Mouse (Mus musculus) liver, embryonic 16.5 days (tissue): ENCODE results near the gene Gm12830. TPM values are rescaled to one million over a fixed set of nuclear protein-coding genes. Genes with fewer than 3 reads are reported as not detected.

Experiments used
- ATAC-seq: fragments of 200-750 bp; cut with Nextera tagmentation; 2 replicates; pipeline ENCODE4 v1.8.0; 2017; ENCODE audit warnings: low read depth, mild to moderate bottlenecking, moderate number of reproducible peaks, moderate library complexity
- H3K27ac ChIP-seq: fragments of 300-500 bp; sonication (generic); 2 replicates; pipeline ENCODE4 v1.5.1; 2014; ENCODE audit warnings: mild to moderate bottlenecking, low read length
- H3K27me3 ChIP-seq: fragments of 300-500 bp; sonication (generic); 2 replicates; pipeline ENCODE4 v1.6.1; 2014; ENCODE audit warnings: low read depth, low read length, mixed read lengths; ENCODE audit not compliant: control insufficient read depth, insufficient read depth
- H3K36me3 ChIP-seq: fragments of 300-500 bp; sonication (generic); 2 replicates; pipeline ENCODE4 v1.6.1; 2014; ENCODE audit warnings: mild to moderate bottlenecking; ENCODE audit not compliant: control insufficient read depth, insufficient read depth
- H3K4me1 ChIP-seq: fragments of 300-500 bp; sonication (generic); 2 replicates; pipeline ENCODE4 v1.6.1; 2014; ENCODE audit warnings: low read depth, low read length, mixed read lengths; ENCODE audit not compliant: control insufficient read depth
- H3K4me2 ChIP-seq: fragments of 300-500 bp; sonication (generic); 2 replicates; pipeline ENCODE4 v1.6.1; 2014; ENCODE audit warnings: low read depth, low read length, mixed read lengths
- H3K4me3 ChIP-seq: fragments of 300-500 bp; sonication (generic); 2 replicates; pipeline ENCODE4 v1.5.1; 2014; ENCODE audit warnings: low read depth, mild to moderate bottlenecking, low read length
- H3K9ac ChIP-seq: fragments of 300-500 bp; sonication (generic); 2 replicates; pipeline ENCODE4 v1.6.1; 2014; ENCODE audit warnings: low read depth, low read length
- H3K9me3 ChIP-seq: fragments of 300-500 bp; sonication (generic); replicated peaks from 2 replicates; pipeline ENCODE4 v1.6.1; 2016; ENCODE audit warnings: low read length; ENCODE audit not compliant: control insufficient read depth
- WGBS: fragments of 180-500 bp; shearing (Covaris S2); extraction: QIAGEN DNeasy Blood & Tissue Kit; methylation state at CpG from one replicate; pipeline ENCODE4 v1.1.7; 2014; ENCODE audit not compliant: insufficient replicate concordance; 5-methylcytosine and 5-hydroxymethylcytosine counted together
- polyA plus RNA-seq: library from polyadenylated mRNA; unstranded; fragments of >200 nt; fragmentation: Nextera tagmentation; extraction: Ambion mirVana; gene quantifications from 2 replicates; pipeline ENCODE4 v1.2.1, GENCODE M21; 2015

The Gm12830 gene
- polyA plus RNA-seq, 1 experiment from 2014 or later: not detected

DNA sequence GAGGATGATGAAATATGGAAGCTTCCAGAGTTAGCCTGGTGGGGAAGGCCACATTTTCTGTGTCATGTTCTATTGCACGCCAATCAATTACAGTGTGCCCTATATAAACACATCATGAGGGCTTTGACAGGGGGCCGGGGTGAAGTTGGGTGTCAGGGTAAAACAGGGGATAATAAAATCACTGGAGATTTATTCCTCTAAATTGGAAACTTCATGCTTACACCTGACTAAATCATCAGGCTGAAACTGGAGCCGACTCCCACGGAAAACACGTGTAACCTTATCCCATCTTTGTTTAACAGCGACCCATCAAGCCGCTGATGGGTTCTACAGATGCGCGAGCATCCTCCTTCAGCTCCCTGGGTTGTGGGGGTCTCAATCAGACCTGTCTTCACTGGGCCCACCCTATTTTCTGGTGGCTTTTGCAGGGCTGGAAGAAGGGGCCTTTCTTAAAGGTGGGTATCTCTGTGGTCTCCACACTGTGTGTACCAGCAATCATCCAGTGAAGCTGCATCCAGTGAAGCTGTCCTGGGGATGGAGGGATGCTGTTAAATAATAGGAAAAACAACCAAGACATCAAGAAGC lies 19.9 kb downstream of the Gm12830 start:
- ATAC-seq: no peak
- Histone ChIP-seq H3K9ac (no peak overlapping the region), H3K27me3 (peaks cover 40% of the 10 kb centered on the region)

GRCm38 (mm10) chr4:114842376-114842960 lies 20.9 kb downstream of the Gm12830 start:
- no peak overlapping the region for H3K27ac ChIP-seq
- no peak for ATAC-seq
- 7% methylated on average over 9 of the region's 11 CpGs for WGBS
- H3K27me3 ChIP-seq: peaks cover 40% of the 10 kb centered on the region
- H3K36me3 ChIP-seq: no peaks in the 10 kb centered on the region
- no peak overlapping the region for H3K9ac ChIP-seq
- no peak overlapping the region for H3K4me2 ChIP-seq
- no peaks in the 10 kb centered on the region for H3K4me1 ChIP-seq
- H3K9me3 ChIP-seq: no peaks in the 10 kb centered on the region
- no peak overlapping the region for H3K4me3 ChIP-seq

More for the DNA sequence above, 19.9 kb downstream of the Gm12830 start:
- Histone ChIP-seq H3K4me2 (no peak overlapping the region), H3K4me1 (no peaks in the 10 kb centered on the region), H3K9me3 (no peaks in the 10 kb centered on the region), H3K4me3 (no peak overlapping the region), H3K27ac (no peak overlapping the region), H3K36me3 (no peaks in the 10 kb centered on the region)
- 49% methylated on average over 9 of the region's 9 CpGs for WGBS

DNA sequence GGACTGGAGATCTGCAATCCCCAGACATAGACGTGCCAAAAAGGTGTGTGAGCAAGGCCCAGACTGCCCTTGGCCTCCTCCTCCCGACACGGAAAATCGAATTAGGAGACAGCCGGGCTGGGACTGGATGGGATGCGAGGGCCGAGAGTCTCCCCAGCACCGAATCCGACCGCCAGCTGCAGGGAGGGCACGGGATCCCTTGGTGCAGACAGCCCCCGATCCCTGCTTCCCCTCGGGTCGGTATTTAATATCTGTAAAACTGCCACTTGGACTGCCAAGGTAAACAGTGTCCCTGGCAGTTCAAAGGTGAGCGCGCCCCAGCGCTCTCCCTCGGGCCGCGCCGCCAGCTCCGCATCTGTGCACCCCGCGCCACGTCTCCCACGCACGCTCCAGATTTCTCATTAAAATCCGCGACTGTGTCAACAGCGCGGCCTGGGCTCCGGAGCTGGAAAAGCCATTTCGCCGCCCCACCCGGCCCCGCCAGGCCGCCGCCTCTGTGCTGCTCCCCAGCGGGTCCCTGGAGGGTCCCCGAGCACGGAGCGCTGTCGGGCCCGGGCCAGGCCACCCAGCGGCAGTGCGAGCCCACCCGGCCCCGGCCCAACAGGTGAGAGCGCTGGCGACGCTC lies 21.7 kb downstream of the Gm12830 start:
- peak; percentile 58 for ATAC-seq
- Histone ChIP-seq H3K9me3 (no peaks in the 10 kb centered on the region), H3K36me3 (no peaks in the 10 kb centered on the region), H3K9ac (no peak overlapping the region), H3K4me2 (peak overlapping the region; percentile 39), H3K27me3 (peaks cover 40% of the 10 kb centered on the region), H3K4me3 (peak overlapping the region; percentile 33), H3K27ac (no peak overlapping the region), H3K4me1 (no peaks in the 10 kb centered on the region)
- 2% methylated on average over 51 of the region's 51 CpGs for WGBS

DNA sequence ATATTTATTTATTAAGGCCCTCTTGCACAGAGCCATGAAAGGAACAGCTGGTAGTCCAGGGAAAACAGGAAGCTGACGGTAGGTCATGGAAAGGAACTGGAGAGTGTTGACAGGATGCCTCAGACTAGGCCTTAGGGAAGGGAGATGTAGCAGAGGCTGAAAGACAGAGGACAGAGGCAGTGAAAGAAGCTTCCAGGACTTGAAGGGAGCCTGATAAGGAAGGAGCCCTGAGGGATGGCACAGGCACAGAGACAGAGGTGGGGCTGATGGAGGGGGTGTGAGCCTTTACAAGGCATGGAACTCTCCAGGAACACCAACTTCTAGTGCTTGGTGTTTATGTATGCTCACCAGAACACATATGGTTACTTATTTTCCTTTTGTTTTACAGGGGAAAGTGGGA lies 23.1 kb downstream of the Gm12830 start:
- H3K9me3 ChIP-seq: no peaks in the 10 kb centered on the region
- no peak overlapping the region for H3K27ac ChIP-seq
- 26% methylated on average over 1 of the region's 1 CpGs for WGBS
- no peaks in the 10 kb centered on the region for H3K36me3 ChIP-seq
- no peak overlapping the region for H3K9ac ChIP-seq
- no peaks in the 10 kb centered on the region for H3K4me1 ChIP-seq
- no peak overlapping the region for H3K4me2 ChIP-seq
- no peak overlapping the region for H3K4me3 ChIP-seq
- peaks cover 40% of the 10 kb centered on the region for H3K27me3 ChIP-seq
- ATAC-seq: no peak

DNA sequence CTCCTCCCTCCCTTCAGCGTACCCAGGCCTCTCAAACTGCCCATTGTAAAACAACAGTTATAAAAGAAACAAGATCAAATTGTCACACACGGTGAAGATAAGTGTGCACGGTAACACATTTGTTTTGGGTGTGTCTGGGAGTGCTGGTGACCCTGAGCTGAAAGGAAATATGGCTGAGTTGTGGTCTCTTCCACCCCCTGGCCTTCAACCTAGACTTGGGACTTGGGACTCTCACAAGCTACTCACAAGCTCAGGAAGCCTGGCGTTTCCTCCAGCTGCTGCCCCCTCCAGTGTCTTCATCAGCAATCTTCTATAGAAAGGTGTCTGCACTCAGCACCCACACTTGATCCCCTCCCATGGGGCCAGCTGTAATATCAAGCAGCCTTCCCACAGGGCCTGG lies 24.1 kb downstream of the Gm12830 start:
- no peak for ATAC-seq
- Histone ChIP-seq H3K9me3 (no peaks in the 10 kb centered on the region), H3K9ac (no peak overlapping the region), H3K4me3 (no peak overlapping the region), H3K27ac (no peak overlapping the region), H3K4me1 (no peaks in the 10 kb centered on the region), H3K4me2 (no peak overlapping the region), H3K27me3 (peaks cover 37% of the 10 kb centered on the region), H3K36me3 (no peaks in the 10 kb centered on the region)
- WGBS: 26% methylated on average over 4 of the region's 4 CpGs

- no peak overlapping the region for H3K9ac ChIP-seq
- H3K9me3 ChIP-seq: no peaks in the 10 kb centered on the region
- ATAC-seq: no peak
- H3K27ac ChIP-seq: no peak overlapping the region
- peaks cover 28% of the 10 kb centered on the region for H3K27me3 ChIP-seq
- H3K4me1 ChIP-seq: no peaks in the 10 kb centered on the region
- H3K4me3 ChIP-seq: no peak overlapping the region
- H3K36me3 ChIP-seq: no peaks in the 10 kb centered on the region
- 64% methylated on average over 6 of the region's 6 CpGs for WGBS
- no peak overlapping the region for H3K4me2 ChIP-seq
Observed at GRCm38 (mm10) chr4:114846723-114847122, 25.2 kb downstream of the Gm12830 start.

- Histone ChIP-seq H3K27me3 (no peaks in the 10 kb centered on the region; the same call in 1 of the 2 replicates), H3K36me3 (no peaks in the 10 kb centered on the region), H3K27ac (no peak overlapping the region), H3K9ac (no peak overlapping the region), H3K4me2 (no peak overlapping the region), H3K9me3 (no peaks in the 10 kb centered on the region), H3K4me3 (no peak overlapping the region), H3K4me1 (no peaks in the 10 kb centered on the region)
- 36% methylated on average over 2 of the region's 2 CpGs for WGBS
- no peak for ATAC-seq
Observed at GRCm38 (mm10) chr4:114853968-114854367, 32.4 kb downstream of the Gm12830 start.

- Histone ChIP-seq H3K4me3 (no peak overlapping the region), H3K9me3 (no peaks in the 10 kb centered on the region), H3K9ac (no peak overlapping the region), H3K4me1 (no peaks in the 10 kb centered on the region), H3K27ac (no peak overlapping the region), H3K27me3 (no peaks in the 10 kb centered on the region; the same call in 1 of the 2 replicates), H3K4me2 (no peak overlapping the region), H3K36me3 (no peaks in the 10 kb centered on the region)
- no peak for ATAC-seq
- 41% methylated on average over 5 of the region's 5 CpGs for WGBS
Observed at GRCm38 (mm10) chr4:114858426-114858825, 36.9 kb downstream of the Gm12830 start.

DNA sequence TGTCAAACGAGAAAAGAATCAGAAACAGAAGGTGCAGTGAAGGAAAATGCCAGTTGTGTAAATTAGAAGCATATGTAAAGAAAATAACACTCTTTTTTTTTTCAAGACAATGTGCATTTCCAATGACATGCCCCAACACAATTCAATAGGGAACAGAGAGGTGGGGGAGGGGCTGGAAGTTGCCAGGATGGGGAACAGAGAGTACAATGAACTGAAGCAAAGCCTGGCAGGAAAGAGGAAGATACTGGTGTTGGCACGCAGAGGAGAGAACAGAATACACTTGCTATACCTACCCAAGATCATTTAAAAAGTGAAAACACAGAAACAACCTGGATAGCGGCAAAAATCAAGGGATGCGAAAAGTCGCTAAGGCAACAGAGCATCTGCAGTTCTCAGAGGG lies 41.6 kb downstream of the Gm12830 start:
- H3K4me3 ChIP-seq: no peak overlapping the region
- no peaks in the 10 kb centered on the region for H3K9me3 ChIP-seq
- H3K4me1 ChIP-seq: no peaks in the 10 kb centered on the region
- H3K4me2 ChIP-seq: no peak overlapping the region
- ATAC-seq: no peak
- no peak overlapping the region for H3K9ac ChIP-seq
- no peaks in the 10 kb centered on the region for H3K36me3 ChIP-seq
- H3K27me3 ChIP-seq: no peaks in the 10 kb centered on the region
- WGBS: 56% methylated on average over 5 of the region's 5 CpGs
- no peak overlapping the region for H3K27ac ChIP-seq
